Mouse (Mus musculus) thymus, postnatal 10 days (tissue): ENCODE measurements around the gene Spocd1.

Experiments used
- DNase-seq, 2 experiments: peaks; one replicate each; pipeline ENCODE4 v3.0.0; 2021; ENCODE audit warnings: low spot score in 2 of 2

The Spocd1 gene

GRCm38 (mm10) chr4:129918464-129918863, 10.6 kb upstream of the Spocd1 start:
- DNase-seq, result no peak

- DNase-seq, result no peak
Observed at GRCm38 (mm10) chr4:129918901-129919300, 10.1 kb upstream of the Spocd1 start.

- DNase-seq, result peak; percentile 42 to 49
Observed at GRCm38 (mm10) chr4:129920542-129921313, 8.3 kb upstream of the Spocd1 start.

GRCm38 (mm10) chr4:129921314-129921587, 7.8 kb upstream of the Spocd1 start:
- no peak for DNase-seq

- no peak for DNase-seq
Observed at GRCm38 (mm10) chr4:129924143-129924542, 4.9 kb upstream of the Spocd1 start.

GRCm38 (mm10) chr4:129924694-129925093, 4.4 kb upstream of the Spocd1 start:
- no peak for DNase-seq

GRCm38 (mm10) chr4:129926544-129926943, 2.5 kb upstream of the Spocd1 start:
- no peak for DNase-seq

GRCm38 (mm10) chr4:129927091-129927490, 2.0 kb upstream of the Spocd1 start:
- DNase-seq, result no peak

GRCm38 (mm10) chr4:129928124-129928751, 811 bp upstream of the Spocd1 start:
- peak; percentile 83 to 98 for DNase-seq

- no peak for DNase-seq
Observed at GRCm38 (mm10) chr4:129933696-129934095, 4.6 kb downstream of the Spocd1 start.

GRCm38 (mm10) chr4:129934177-129934855, 5.3 kb downstream of the Spocd1 start:
- DNase-seq, result no peak

GRCm38 (mm10) chr4:129951359-129951821, 22.3 kb downstream of the Spocd1 start:
- DNase-seq, result no peak

- no peak for DNase-seq
Observed at GRCm38 (mm10) chr4:129952241-129952810, 23.3 kb downstream of the Spocd1 start.

- no peak for DNase-seq
Observed at GRCm38 (mm10) chr4:129954527-129954926, 25.5 kb downstream of the Spocd1 start.

- peak; percentile 16 to 40 for DNase-seq
Observed at GRCm38 (mm10) chr4:129960180-129960944, 31.3 kb downstream of the Spocd1 start.

- no peak for DNase-seq
Observed at GRCm38 (mm10) chr4:129965294-129965693, 36.2 kb downstream of the Spocd1 start.

GRCm38 (mm10) chr4:129966201-129966600, 37.2 kb downstream of the Spocd1 start:
- no peak for DNase-seq

- DNase-seq, result no peak
Observed at GRCm38 (mm10) chr4:129967024-129968014, 38.3 kb downstream of the Spocd1 start.

GRCm38 (mm10) chr4:129970168-129970567, 41.1 kb downstream of the Spocd1 start:
- DNase-seq, result no peak

GRCm38 (mm10) chr4:129970861-129971260, 41.8 kb downstream of the Spocd1 start:
- DNase-seq, result no peak
